Mouse (Mus musculus): ENCODE measurements around the gene Zmynd8. TPM values are rescaled to one million over a fixed set of nuclear protein-coding genes. Genes with fewer than 3 reads are reported as not detected.

The Zmynd8 gene
- total RNA-seq, 2 experiments from 2014 or later: 150 to 151 TPM

DNA sequence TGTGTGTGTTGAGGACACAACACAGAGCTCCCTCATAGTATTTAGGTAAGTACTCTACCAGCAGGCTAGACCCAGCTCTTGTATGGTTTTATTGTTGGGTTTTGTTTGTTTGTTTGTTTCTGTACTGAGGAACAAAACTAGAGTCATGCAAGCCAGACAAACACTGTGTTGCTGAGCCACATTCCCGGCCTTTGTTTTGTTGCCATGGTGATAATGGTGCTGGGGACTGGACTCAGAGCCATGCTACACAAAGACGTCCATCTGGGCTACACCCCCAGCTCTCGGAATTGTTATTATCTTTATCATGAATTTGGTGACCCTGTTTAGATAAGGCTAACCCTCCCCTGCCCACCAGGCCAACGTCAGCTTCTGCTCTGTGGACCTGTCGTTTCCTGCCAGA is 140.3 kb downstream of the Zmynd8 start:
- DNase-seq (ENCODE audit: low spot score in 2 of 2): no peak

DNA sequence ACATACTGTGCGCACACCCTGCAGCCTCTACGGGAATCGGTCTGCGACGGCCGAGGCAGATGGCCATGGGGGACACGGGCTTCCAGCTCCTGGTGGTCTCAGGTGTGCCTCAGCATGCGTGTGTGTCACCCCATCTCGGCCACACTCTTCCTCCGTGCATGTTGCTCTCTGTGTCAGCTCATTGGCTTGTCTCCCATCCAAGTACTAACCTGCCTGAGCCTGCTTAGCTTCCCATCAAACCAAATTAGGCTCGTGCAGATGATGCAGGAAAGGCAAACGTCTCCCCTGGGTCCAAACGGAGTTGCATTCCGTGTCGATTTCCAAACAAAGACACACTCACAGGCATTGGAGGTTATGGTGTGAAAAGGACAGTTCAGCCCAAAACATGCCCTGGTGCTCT is 141.0 kb downstream of the Zmynd8 start:
- DNase-seq (ENCODE audit: low spot score in 2 of 2): no peak

DNA sequence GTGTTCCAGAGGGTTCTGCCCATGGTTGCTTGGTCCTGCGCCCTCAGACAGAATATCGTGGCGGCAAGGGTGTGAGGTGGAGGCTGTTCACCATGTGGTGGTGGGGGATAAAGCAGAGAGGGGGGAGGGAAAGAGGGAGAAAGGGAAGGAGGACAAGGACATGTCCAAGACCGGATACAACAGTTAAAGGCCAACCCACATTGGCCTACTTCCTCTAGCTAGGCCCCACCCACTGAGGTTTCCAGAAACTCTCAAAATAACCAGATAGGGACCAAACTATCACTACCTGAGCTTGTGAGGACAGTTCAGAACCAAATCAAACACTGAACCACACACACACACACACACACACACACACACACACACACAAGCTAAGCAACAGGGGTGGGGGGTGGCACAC is 146.1 kb downstream of the Zmynd8 start:
- DNase-seq (ENCODE audit: low spot score in 2 of 2): no peak

DNA sequence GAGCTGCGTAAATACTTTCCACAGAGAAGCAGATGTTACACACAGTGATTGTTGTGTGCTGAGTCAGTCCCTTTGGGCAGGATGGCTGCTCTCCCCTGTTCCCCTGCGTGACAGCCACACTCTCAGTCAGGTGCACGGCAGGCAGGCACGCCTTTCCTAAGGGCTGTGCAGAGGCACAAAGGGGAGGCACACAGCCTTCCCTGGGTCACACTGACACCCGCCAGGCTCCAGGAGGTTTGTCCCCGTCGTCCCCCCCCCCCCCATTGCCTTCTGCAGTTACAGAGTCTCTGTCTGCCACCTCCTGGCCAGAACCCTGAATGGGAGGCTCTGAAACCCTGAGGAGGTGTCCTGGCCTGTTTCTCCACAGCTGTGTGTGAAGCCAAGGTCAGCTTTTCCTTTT is 147.7 kb downstream of the Zmynd8 start:
- peak in 1 of 2 experiments; percentile 17 for DNase-seq (ENCODE audit: low spot score in 2 of 2)

DNA sequence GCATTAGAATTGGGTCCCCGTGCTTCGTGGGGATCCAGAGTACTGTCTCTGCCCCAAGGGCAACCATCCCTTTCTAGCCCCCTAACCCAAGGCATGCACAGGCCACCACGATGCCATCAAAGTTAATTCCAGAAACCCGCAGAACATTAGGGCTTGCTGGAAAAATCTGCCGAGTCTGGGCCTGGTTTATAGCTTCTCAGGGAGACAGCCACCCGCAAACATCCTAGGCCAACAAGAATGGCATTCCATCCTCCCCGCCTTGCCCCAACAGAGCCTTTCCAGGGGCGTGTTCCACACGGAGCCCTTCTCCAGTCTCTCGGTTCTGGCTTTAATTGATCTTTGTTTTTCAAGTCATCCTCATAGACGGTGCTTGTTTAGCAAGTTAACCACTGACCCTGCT is 150.4 kb downstream of the Zmynd8 start:
- no peak for DNase-seq (ENCODE audit: low spot score in 2 of 2)

DNA sequence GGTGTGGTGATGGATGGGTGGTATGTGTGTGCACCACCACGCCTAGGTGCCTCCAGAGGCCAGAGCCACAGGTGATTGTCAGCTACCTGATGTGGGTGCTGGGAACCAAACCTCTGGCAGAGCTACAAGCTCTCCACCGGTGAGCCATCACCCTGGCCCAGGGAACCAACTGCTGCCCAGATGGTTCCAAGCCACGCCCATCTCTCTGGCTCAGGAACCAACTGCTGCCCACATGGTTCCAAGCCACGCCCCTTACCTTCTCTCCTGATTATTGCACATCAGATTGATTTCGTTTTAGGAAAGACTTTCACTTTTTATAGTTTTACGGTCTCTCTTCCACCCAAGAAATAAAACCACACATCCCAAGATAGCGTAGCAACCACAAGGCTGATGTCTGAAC is 150.8 kb downstream of the Zmynd8 start:
- no peak for DNase-seq (ENCODE audit: low spot score in 2 of 2)

DNA sequence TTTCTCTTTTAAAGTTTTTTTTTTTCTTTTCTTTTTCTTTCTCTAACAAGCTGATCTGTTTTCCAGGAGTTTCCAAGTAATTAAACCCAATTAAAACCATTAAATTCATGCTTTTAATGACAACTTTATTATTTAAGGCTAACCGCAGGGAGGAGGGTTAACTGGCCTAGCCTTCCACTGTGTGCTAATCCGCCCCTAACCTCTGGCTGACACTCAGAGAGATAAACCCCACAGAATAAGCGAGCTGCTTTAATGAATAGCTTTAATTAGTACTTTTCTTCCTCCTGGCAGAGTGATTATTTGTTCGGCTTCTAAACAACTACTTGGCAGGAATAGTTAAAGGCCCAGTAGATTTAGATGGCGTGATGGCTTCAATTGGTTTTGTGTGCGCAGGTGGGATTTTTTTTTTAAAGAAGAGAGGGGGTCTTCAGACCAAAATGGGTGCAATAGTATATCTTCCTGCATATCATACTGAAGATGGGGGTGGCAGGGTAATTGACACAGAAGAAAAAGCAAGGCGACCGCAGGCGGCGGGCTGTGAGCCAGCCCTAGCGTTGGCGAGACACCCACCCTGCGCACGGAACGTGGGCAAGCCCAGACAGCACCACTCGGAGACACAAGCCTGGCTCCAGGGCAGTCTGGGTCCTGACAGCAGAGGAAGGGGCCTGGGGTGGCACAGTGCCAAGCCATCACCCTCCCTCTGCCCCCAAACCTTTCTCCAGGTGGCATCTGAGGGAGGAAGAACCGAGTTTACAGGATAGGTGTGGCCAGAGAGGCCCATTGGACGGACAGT is 153.3 kb downstream of the Zmynd8 start:
- peak; percentile 4 to 27 for DNase-seq (ENCODE audit: low spot score in 2 of 2)

DNA sequence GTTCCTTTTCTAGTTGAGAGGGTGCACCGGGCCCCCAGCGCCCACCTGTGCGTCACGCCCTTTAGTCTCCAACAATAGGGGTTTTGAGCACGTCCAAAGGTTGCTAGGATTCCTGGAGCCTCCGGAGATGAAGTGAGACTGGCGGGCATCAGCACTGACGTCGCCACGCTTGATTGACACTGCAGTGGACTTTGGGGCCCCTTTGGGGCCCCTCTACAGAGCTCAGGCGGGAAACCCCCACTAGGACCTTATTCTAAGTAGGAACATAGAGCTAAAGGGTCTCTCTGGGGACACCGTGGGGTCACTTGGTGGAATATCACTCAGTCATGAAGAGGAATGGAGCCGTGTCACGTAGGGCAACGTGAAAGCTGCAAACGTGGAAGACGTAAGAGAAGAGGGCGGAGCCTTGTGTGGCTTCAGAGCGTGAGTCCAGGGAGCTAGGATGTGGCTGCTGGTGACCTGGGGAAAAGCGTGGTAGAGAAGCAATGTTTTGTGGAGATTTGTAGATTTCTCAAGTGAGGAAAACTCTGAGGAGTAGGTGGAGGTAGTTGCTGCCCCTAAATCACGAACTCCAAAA is 156.5 kb downstream of the Zmynd8 start:
- DNase-seq (ENCODE audit: low spot score in 2 of 2): no peak

DNA sequence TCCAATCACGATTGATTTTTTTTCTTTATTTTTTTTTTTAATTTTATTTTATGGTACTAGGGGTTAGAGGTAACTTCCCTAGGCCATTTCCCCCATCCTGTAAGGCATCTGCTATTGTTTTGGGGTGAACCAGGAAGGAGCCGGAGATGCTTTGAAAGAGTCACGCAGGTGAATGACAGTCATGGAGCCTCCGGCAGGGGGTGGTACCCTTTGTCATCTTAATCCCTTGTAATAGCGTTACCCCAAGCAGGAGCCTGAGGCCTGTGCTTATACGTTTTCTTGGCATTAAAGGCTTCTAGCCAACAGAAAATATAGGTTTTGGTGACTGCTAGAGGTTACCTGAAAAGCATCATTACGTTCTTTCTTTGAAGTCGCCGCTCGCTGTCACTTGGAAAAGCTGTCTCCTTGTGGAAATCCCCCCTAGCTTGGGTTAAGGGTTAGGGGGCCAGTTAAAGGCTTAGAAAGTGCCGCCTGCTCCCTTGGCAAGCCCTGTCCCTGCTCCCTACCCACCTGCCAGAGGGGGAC is 157.2 kb downstream of the Zmynd8 start:
- no peak for DNase-seq (ENCODE audit: low spot score in 2 of 2)

DNA sequence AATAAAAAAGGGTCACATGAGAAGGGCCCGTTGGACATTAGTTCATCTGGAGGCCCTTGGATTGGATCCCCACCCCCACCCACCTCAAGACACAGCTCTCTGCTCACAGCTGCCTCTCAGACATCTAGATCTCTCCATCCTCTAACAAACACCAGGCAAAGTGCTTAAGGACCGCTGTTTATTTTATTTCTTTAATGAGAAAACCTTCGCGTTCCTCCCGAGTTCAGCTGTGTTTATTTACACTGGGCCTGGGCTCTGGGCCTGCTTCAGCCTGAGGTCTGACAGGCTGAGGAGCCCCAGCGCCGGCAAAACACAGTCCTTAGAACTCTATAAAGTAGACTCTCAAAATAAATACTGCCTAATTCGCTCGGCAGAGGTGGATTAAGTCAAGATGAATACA is 157.8 kb downstream of the Zmynd8 start:
- DNase-seq (ENCODE audit: low spot score in 2 of 2): no peak

DNA sequence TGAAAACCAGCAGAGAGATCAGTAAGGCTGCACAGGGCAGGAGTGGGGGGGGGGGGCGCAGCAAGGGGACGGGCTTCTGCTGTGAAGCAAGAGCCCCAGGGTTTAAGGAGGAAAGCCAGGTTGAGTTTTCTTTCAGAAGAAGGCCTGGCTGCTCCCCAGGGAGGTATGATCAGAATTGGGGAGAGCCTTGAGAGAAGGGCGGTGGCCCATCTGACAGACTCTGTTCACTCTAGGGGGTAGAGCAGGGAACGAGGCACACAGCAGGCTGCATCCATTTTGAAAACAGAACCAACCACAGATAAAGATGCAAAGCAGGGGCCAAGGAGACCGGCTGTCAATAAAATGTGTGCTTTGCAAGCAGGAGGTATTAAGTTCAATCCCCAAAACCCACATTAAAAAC is 158.4 kb downstream of the Zmynd8 start:
- no peak for DNase-seq (ENCODE audit: low spot score in 2 of 2)

DNA sequence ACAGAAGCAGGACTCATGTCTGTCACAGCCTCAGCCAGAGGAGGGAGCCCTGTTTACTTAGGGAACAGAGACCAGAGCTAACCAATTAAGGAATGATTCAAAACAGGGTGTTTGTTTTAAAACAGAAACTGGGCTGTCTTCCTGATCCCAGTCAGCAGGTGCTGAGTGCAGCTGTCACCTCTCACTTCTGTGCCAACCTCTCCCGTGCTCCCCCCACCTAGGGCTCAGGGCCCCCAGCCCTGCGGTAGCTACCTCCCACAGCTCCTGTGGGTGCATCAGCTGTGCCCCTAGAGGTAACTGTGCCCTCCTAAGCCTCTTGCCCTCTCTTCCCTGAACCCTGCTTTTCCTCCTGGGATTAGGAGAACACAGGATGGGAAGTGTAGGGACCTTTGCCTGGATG is 162.5 kb downstream of the Zmynd8 start:
- DNase-seq (ENCODE audit: low spot score in 2 of 2): no peak

Small RNA genes lying within 50 kb of the gene (microRNA-seq; reads per million reads assigned to microRNA genes)
- gene Gm22692: 0 reads per million in 2 experiments

Other genes with a start within 250 kb of the Zmynd8 start
- gene Ncoa3, start 93.6 kb upstream of the Zmynd8 start, total RNA-seq (2021): 10 to 100 TPM; 35.8 to 38.7 TPM